Mouse (Mus musculus) C2C12 (cell line): ENCODE measurements around the gene Pnmt. TPM values are rescaled to one million over a fixed set of nuclear protein-coding genes. Genes with fewer than 3 reads are reported as not detected.

Source experiments
- H3K27me3 ChIP-seq: one replicate; pipeline ENCODE4 v1.6.1; 2011; ENCODE audit not compliant: control insufficient read depth, insufficient read depth, insufficient read length
- H3K36me3 ChIP-seq: one replicate; pipeline ENCODE4 v1.6.1; 2011; ENCODE audit not compliant: control insufficient read depth, insufficient read depth
- H3K4me3 ChIP-seq: one replicate; pipeline ENCODE4 v1.5.1; 2011; ENCODE audit warnings: mild to moderate bottlenecking, control low read depth; ENCODE audit not compliant: poor library complexity, insufficient read depth, severe bottlenecking
- H3K79me2 ChIP-seq: one replicate; pipeline ENCODE4 v1.6.1; 2011; ENCODE audit not compliant: control insufficient read depth, insufficient read depth
- H3K79me3 ChIP-seq: one replicate; pipeline ENCODE4 v1.6.1; 2011; ENCODE audit warnings: low read depth, control low read depth
- H3ac ChIP-seq: one replicate; pipeline ENCODE3; 2011; ENCODE audit warnings: low read depth; ENCODE audit not compliant: control insufficient read depth, insufficient read length
- CEBPB ChIP-seq: IDR thresholded peaks from one replicate; pipeline ENCODE4 v1.6.1; 2011; ENCODE audit warnings: low read depth, mild to moderate bottlenecking, control low read depth, moderate library complexity
- CTCF ChIP-seq: IDR thresholded peaks from one replicate; pipeline ENCODE4 v1.5.1; 2011; ENCODE audit not compliant: control insufficient read depth, insufficient read depth, insufficient read length
- FOSL1 ChIP-seq: IDR thresholded peaks from one replicate; pipeline ENCODE4 v1.8.0; 2011; ENCODE audit warnings: mild to moderate bottlenecking, low read length; ENCODE audit not compliant: poor library complexity, insufficient read depth, severe bottlenecking
- MAX ChIP-seq: IDR thresholded peaks from one replicate; pipeline ENCODE4 v1.6.1; 2011; ENCODE audit warnings: mild to moderate bottlenecking, control low read depth
- MYOD1 ChIP-seq: IDR thresholded peaks from one replicate; pipeline ENCODE4 v1.6.1; 2011; ENCODE audit warnings: low read depth; ENCODE audit not compliant: control insufficient read depth, insufficient read length
- MYOG ChIP-seq: IDR thresholded peaks from one replicate; pipeline ENCODE4 v1.6.1; 2011; ENCODE audit not compliant: control insufficient read depth, insufficient read length; ENCODE audit errors: extremely low read depth
- USF1 ChIP-seq: IDR thresholded peaks from one replicate; pipeline ENCODE4 v1.6.1; 2011; ENCODE audit warnings: low read depth, mild to moderate bottlenecking, control low read depth, moderate library complexity
- polyA plus RNA-seq: library from polyadenylated mRNA; unstranded; fragments of >200 nt; fragmentation: generic; extraction: Trizol; gene quantifications from one replicate; pipeline ENCODE4 v1.2.1, GENCODE M21; 2012; ENCODE audit warnings: missing spikeins

The Pnmt gene
- polyA plus RNA-seq, 1 experiment, result 0.04 TPM

- H3K79me2 ChIP-seq, result no peaks in the 10 kb centered on the region
- peaks cover 14% of the 10 kb centered on the region for H3K36me3 ChIP-seq
- no peak overlapping the region for H3K4me3 ChIP-seq
- H3K27me3 ChIP-seq, result no peaks in the 10 kb centered on the region
- no peak for TF ChIP-seq FOSL1
- no peak for TF ChIP-seq MYOG
- no peak for TF ChIP-seq CEBPB
- TF ChIP-seq MAX, result no peak
- no peak for TF ChIP-seq USF1
- TF ChIP-seq CTCF, result no peak
- TF ChIP-seq MYOD1, result no peak
- H3ac ChIP-seq, result no peak overlapping the region
- no peaks in the 10 kb centered on the region for H3K79me3 ChIP-seq
Measured at GRCm38 (mm10) chr11:98371556-98372240, 14.6 kb upstream of the Pnmt start.

GRCm38 (mm10) chr11:98372406-98372805 lies 13.8 kb upstream of the Pnmt start:
- Histone ChIP-seq H3ac (no peak overlapping the region), H3K36me3 (peaks cover 20% of the 10 kb centered on the region), H3K27me3 (no peaks in the 10 kb centered on the region), H3K4me3 (no peak overlapping the region), H3K79me2 (no peaks in the 10 kb centered on the region), H3K79me3 (no peaks in the 10 kb centered on the region)
- no peak for TF ChIP-seq MAX
- TF ChIP-seq CTCF, result peak; percentile 54

- Histone ChIP-seq H3K79me3 (no peaks in the 10 kb centered on the region), H3ac (no peak overlapping the region), H3K36me3 (peaks cover 27% of the 10 kb centered on the region), H3K4me3 (no peak overlapping the region), H3K27me3 (no peaks in the 10 kb centered on the region), H3K79me2 (no peaks in the 10 kb centered on the region)
- no peak for TF ChIP-seq MAX
- TF ChIP-seq CEBPB, result no peak
- no peak for TF ChIP-seq FOSL1
- TF ChIP-seq MYOD1, result no peak
- TF ChIP-seq MYOG, result no peak
- TF ChIP-seq CTCF, result no peak
- no peak for TF ChIP-seq USF1
Measured at GRCm38 (mm10) chr11:98373244-98373643, 13.0 kb upstream of the Pnmt start.

GRCm38 (mm10) chr11:98374266-98374665 lies 12.0 kb upstream of the Pnmt start:
- Histone ChIP-seq H3K27me3 (no peaks in the 10 kb centered on the region), H3ac (no peak overlapping the region), H3K36me3 (peaks cover 35% of the 10 kb centered on the region), H3K79me2 (no peaks in the 10 kb centered on the region), H3K4me3 (no peak overlapping the region), H3K79me3 (no peaks in the 10 kb centered on the region)
- TF ChIP-seq CEBPB (no peak), MYOD1 (no peak), CTCF (no peak), FOSL1 (no peak), MYOG (no peak), MAX (no peak), USF1 (no peak)

GRCm38 (mm10) chr11:98376756-98377155 lies 9.5 kb upstream of the Pnmt start:
- Histone ChIP-seq H3K27me3 (no peaks in the 10 kb centered on the region), H3K36me3 (peaks cover 35% of the 10 kb centered on the region), H3ac (no peak overlapping the region), H3K79me3 (no peaks in the 10 kb centered on the region), H3K4me3 (no peak overlapping the region), H3K79me2 (no peaks in the 10 kb centered on the region)
- TF ChIP-seq MAX, result no peak
- no peak for TF ChIP-seq USF1
- TF ChIP-seq FOSL1, result no peak
- no peak for TF ChIP-seq CEBPB
- TF ChIP-seq MYOD1, result no peak
- TF ChIP-seq CTCF, result no peak
- no peak for TF ChIP-seq MYOG

GRCm38 (mm10) chr11:98377787-98378186 lies 8.5 kb upstream of the Pnmt start:
- H3K36me3 ChIP-seq, result peaks cover 33% of the 10 kb centered on the region
- TF ChIP-seq MYOG, result no peak
- TF ChIP-seq FOSL1, result no peak
- TF ChIP-seq CEBPB, result no peak
- TF ChIP-seq CTCF, result no peak
- TF ChIP-seq MYOD1, result no peak
- TF ChIP-seq MAX, result no peak
- TF ChIP-seq USF1, result no peak
- no peaks in the 10 kb centered on the region for H3K79me3 ChIP-seq
- H3K4me3 ChIP-seq, result no peak overlapping the region
- H3ac ChIP-seq, result no peak overlapping the region
- no peaks in the 10 kb centered on the region for H3K27me3 ChIP-seq
- H3K79me2 ChIP-seq, result no peaks in the 10 kb centered on the region
